Comparison of ENCODE assay signal across 7 mouse cellular contexts in genomic region chr3:133516137-133516536, GRCm38 (mm10). TPM values are rescaled to one million over a fixed set of nuclear protein-coding genes. Genes with fewer than 3 reads are reported as not detected.
DNase-seq lines count a peak whose midpoint lies in the region; TF ChIP-seq lines count a peak whose summit lies in the region.

No protein-coding gene starts in this region.

- peak; percentile 27 for DNase-seq in retina, postnatal 1 day
- DNase-seq in retina, embryonic 14.5 days (ENCODE audit: low spot score), result no peak
- peak; percentile 89 for DNase-seq in brain, embryonic 14.5 days (ENCODE audit: low read depth)
- DNase-seq in gonadal fat pad, adult 2 months (ENCODE audit: low read depth), result peak; percentile 36
- peak; percentile 71 to 80 for DNase-seq in lung, adult 18-20 months
- no peak for DNase-seq in B cell, adult 2 months
- DNase-seq in thymus, postnatal 0 days (ENCODE audit: low spot score), result no peak

- no peak for TF ChIP-seq CTCF in brain, embryonic 14.5 days (IDR thresholded peaks at IDR 0.05; ENCODE audit: borderline replicate concordance, extremely low read depth, insufficient read depth, insufficient read length)

- TF ChIP-seq POLR2A in brain, embryonic 14.5 days (IDR thresholded peaks at IDR 0.05; ENCODE audit: borderline replicate concordance, extremely low read depth, insufficient read depth, insufficient read length, poor library complexity, severe bottlenecking), result no peak

RNA-seq across cellular contexts. Expression of gene Tet2, which starts 28.8 kb away (rescaled TPM):
- 16.8 and 31.7 TPM in 2 replicates for polyA plus RNA-seq in brain, embryonic 14.5 days (2012; rRNA removed)
- polyA plus RNA-seq in gonadal fat pad, adult 2 months (2012; rRNA removed), result 13.8 and 16.9 TPM in 2 replicates
- polyA plus RNA-seq in thymus, postnatal 0 days (2015; fragmentation: Nextera tagmentation; extraction: Ambion mirVana), result 6.2 and 10.4 TPM in 2 replicates

Comparison
In these comparisons a context has a peak if more than half of its experiments do, and no peak if none do; other contexts are left out.
1. DNase-seq: peak in retina, postnatal 1 day (single experiment), brain, embryonic 14.5 days (single experiment), gonadal fat pad, adult 2 months (single experiment) and lung, adult 18-20 months (2 of 2); none in retina, embryonic 14.5 days (single experiment), B cell, adult 2 months (0 of 2) and thymus, postnatal 0 days (single experiment).